Mouse (Mus musculus) adrenal gland (tissue): ENCODE measurements around the gene Scarf1.

Source experiments
- intact Hi-C: fragments of 180-260 bp; cut with DNase I; formaldehyde crosslinking; loops from one replicate; pipeline ENCODE4 v1.15.1; 2025
- long read RNA-seq, 2 experiments: library from polyadenylated mRNA; unstranded; transcript quantifications; one replicate each; pipeline ENCODE4 v2.0.0; 2020; ENCODE audit warnings: borderline replicate concordance in 1 of 2; ENCODE audit not compliant: insufficient replicate concordance in 1 of 2

Gene Scarf1
- long read RNA-seq, experiment 1 = 0 reads
- long read RNA-seq, experiment 2, partial matches to known transcripts = 1 of 4 reads
- long read RNA-seq, experiment 2, other reads (novel, unspliced or antisense) = 0 of 4 reads

- intact Hi-C loops = loop anchor here (5.0 kb wide), 2 partner anchors 61 to 111 kb away; partner anchors contain the start of gene Wdr81
These were observed at the start of gene Scarf1 for GRCm38 (mm10) chr11:75513336-75513735. Scarf1 (plus strand) TSS chr11:75513540.

GRCm38 (mm10) chr11:75463624-75464023 lies 49.7 kb upstream of the Scarf1 start:
- intact Hi-C loops = no loop called here

GRCm38 (mm10) chr11:75464417-75464816 lies 48.9 kb upstream of the Scarf1 start:
- intact Hi-C loops = no loop called here

- intact Hi-C loops = no loop called here
These were observed 48.3 kb upstream of the Scarf1 start for GRCm38 (mm10) chr11:75465051-75465450.

- intact Hi-C loops = no loop called here
These were observed 46.4 kb upstream of the Scarf1 start for GRCm38 (mm10) chr11:75466731-75467505.

GRCm38 (mm10) chr11:75467512-75468215 lies 45.7 kb upstream of the Scarf1 start:
- intact Hi-C loops = no loop called here

GRCm38 (mm10) chr11:75468410-75468809 lies 44.9 kb upstream of the Scarf1 start:
- intact Hi-C loops = no loop called here

- intact Hi-C loops = no loop called here
These were observed 44.1 kb upstream of the Scarf1 start for GRCm38 (mm10) chr11:75469261-75469660.

- intact Hi-C loops = no loop called here
These were observed 42.7 kb upstream of the Scarf1 start for GRCm38 (mm10) chr11:75470675-75471074.

GRCm38 (mm10) chr11:75472469-75473081 lies 40.8 kb upstream of the Scarf1 start:
- intact Hi-C loops = no loop called here

GRCm38 (mm10) chr11:75473376-75473775 lies 40.0 kb upstream of the Scarf1 start:
- intact Hi-C loops = no loop called here

- intact Hi-C loops = no loop called here
These were observed 27.1 kb upstream of the Scarf1 start for GRCm38 (mm10) chr11:75486192-75486591.

- intact Hi-C loops = no loop called here
These were observed 26.6 kb upstream of the Scarf1 start, which contains the start of gene Prpf8 for GRCm38 (mm10) chr11:75486601-75487285. Prpf8 (plus strand) TSS chr11:75486816.

GRCm38 (mm10) chr11:75487496-75487895 lies 25.8 kb upstream of the Scarf1 start:
- intact Hi-C loops = no loop called here

GRCm38 (mm10) chr11:75494296-75495049 lies 18.9 kb upstream of the Scarf1 start:
- intact Hi-C loops = no loop called here

- intact Hi-C loops = no loop called here
These were observed 15.2 kb upstream of the Scarf1 start for GRCm38 (mm10) chr11:75498126-75498525.

GRCm38 (mm10) chr11:75508162-75508561 lies 5.2 kb upstream of the Scarf1 start:
- intact Hi-C loops = no loop called here

- intact Hi-C loops = no loop called here
These were observed 4.4 kb upstream of the Scarf1 start for GRCm38 (mm10) chr11:75508904-75509303.

- intact Hi-C loops = loop anchor here (5.0 kb wide), 2 partner anchors 58 to 108 kb away; partner anchors contain the start of gene Wdr81
These were observed 3.4 kb upstream of the Scarf1 start, which contains the start of gene Rilp for GRCm38 (mm10) chr11:75509741-75510626. Rilp (plus strand) TSS chr11:75510094.
